Mouse (Mus musculus): ENCODE results near the gene Msi2.

Msi2 gene

DNA sequence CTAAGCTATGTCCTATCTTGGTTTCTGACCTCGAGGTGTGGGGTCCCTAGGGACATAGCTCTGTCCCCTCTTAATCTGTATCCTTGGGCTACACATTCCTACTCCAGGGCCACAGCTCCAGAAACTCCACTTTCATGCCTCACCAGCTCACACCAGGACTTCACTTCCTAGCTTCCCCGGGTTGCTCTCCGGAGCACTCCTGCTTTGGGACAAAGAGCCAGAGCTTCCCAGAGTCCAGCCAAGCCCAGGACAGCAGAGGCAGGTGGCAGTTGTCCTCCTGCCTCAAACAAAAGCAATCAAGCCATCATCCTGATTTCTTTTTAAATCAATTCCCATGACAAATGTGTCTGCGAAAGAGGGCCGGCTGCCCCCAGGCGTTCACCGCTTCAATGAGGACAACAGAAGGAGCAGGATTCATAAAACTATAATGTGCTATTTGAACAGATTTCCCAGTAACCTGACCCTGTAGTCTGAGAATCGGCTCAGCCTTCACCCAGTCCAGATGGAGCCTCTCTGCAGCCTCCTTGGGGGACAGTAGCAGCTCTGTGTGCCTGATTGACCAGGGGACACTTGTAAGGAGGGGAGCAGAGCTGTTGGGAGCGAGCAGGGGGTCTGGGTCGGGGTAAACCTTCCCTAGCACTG lies 409.1 kb downstream of the Msi2 start:
- no peak for DNase-seq (ENCODE audit: low spot score)

DNA sequence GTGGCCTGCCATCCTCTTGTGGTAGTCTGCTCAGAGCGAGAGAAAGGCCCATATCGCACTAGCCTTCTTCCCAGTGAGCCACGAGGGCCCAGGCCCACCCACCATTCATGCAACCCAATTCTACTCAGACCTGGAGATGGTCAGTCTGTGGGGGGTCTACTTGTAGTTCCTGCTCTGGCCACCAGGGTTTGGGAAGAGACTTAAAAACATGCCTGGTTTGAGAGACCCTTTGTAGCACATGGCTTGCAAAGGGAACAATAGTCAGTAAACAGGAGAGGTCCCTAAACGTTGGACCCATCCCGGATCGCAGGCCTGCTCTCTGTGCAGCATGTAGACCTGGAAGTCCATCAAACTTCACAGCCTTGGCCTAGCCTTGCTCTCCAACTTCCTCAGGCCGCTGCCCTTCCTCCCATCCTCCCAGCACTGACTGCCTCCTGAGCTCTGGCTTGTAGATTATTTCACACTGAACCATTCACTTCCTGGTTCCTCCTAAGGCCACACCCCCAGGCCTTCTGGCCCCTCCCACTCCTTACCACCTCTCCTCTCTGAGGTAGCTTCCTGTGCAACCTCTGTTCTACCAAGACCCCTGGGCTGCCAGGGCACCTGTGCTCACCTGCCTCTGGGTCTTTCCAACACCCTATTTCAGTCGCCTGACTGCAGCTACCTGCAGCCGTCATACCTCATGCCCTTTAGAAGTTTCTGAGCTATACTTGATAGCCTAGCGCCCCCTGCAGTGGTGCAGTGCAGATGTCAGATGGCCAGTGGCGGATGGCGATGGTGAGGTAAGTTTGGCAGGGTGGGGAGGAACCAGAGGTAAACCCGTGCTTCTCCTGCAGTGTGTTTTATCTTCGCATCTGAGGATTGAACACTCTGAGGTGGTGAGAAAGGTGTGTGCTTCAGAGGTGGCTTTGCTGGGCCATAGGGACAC lies 410.4 kb downstream of the Msi2 start:
- DNase-seq (ENCODE audit: low spot score): no peak

DNA sequence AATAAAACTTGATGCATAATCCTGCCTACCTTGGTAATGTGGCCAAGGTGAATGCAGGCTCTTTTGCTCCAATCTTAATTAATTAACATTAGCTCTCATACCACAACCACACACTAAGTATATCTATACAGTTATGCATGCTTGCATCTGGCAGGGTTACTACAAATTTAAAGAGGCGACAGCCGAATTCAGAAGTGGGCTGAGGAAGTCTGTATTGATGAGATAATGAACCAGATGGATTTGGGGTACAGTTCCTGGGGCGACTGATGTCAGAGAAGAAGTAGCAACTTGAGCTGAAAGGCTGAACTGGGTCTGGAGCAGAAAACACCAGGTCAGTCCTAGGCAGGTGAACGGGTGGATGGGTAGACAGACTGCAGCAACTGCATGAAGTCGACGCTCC lies 412.6 kb downstream of the Msi2 start:
- no peak for DNase-seq (ENCODE audit: low spot score)

DNA sequence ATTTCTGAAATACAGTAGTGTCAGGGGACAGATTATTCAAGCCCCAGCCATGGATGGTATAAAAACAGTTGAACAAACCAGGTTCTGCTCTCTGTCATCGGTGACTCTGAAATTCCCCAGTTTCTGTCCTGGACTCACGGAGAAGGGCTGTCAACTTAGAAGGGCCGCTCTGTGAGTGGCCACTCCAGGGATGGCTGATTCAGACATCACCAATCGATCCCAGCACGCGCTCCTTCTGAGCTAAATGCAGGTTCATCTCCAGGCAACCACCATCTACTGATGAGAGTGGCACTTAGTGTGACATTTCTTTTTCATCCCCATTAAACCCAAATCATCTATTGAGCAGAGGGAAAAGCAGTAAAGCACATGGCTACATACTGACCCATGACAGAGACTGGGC lies 416.7 kb downstream of the Msi2 start:
- DNase-seq (ENCODE audit: low spot score): no peak

DNA sequence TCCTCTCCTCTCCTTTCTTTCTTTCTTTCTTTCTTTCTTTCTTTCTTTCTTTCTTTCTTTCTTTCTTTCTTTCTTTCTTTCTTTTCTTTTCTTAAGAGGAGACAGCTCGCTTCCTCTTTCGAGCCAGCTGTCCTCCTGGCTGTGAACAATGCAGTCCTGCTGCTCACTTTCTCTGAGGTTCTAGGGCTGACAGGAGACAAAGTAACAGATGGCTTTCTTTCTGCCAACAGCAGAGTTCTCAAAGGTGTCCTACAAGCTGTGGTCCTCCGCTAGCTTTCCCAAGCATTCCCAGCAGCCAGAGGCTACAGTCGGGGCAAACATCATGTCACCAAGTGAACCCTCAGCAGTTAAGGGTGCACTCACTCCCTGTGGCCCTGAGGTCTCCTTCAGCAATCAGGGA lies 419.0 kb downstream of the Msi2 start:
- no peak for DNase-seq (ENCODE audit: low spot score)

DNA sequence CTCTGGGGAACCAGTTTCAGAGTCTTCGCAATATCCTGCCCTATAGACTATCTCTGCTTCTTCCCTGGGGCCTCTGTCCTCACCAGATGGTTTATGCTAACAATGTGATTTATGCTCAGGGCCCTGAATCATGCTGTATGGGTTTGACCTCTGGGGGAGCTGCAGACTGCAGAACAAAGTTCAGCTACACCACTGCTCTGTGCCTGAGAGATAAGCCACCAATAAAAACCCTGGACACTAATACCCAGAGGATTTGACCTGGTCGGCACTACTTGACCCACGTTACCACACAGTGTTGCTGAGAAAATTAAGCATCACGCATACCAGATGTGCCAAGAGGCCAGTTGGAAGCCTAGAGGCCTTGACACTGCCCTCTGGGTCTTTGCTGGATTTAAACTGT lies 420.8 kb downstream of the Msi2 start:
- DNase-seq (ENCODE audit: low spot score): no peak

DNA sequence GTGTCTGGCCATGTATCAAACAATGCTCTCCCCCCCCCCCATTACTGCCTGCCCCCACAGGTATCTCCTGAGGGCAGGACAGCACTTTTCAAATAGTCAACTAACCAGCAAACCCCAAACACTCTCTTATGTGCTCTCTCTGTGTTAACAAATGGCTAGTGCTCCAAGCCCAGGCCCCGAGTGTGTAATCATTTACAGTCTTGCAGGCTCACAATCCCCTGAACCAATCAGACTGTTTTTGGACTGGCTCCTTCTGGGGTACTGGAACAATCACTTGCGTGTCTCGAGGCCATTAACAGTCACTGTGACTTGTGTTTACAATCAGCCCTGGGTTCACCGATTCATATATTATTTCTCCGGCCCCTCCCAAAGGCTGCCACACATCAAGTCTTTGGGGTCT lies 423.0 kb downstream of the Msi2 start:
- DNase-seq (ENCODE audit: low spot score): no peak

DNA sequence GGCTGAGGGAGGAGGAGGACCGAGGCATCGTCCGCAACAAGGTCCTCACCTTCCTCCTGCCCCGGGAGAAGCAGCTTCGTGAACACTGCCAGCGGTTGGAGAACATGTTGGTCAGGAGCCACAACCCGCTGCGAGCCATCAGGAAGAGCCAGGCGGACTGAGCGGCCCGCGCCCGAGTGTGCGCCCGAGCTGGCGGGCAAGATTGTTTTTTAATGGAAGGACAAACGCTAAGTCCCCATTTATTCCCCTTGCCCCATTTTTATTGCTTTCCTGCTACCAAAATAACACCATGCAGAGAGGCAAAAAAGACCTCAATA lies 424.0 kb downstream of the Msi2 start:
- DNase-seq (ENCODE audit: low spot score): no peak

DNA sequence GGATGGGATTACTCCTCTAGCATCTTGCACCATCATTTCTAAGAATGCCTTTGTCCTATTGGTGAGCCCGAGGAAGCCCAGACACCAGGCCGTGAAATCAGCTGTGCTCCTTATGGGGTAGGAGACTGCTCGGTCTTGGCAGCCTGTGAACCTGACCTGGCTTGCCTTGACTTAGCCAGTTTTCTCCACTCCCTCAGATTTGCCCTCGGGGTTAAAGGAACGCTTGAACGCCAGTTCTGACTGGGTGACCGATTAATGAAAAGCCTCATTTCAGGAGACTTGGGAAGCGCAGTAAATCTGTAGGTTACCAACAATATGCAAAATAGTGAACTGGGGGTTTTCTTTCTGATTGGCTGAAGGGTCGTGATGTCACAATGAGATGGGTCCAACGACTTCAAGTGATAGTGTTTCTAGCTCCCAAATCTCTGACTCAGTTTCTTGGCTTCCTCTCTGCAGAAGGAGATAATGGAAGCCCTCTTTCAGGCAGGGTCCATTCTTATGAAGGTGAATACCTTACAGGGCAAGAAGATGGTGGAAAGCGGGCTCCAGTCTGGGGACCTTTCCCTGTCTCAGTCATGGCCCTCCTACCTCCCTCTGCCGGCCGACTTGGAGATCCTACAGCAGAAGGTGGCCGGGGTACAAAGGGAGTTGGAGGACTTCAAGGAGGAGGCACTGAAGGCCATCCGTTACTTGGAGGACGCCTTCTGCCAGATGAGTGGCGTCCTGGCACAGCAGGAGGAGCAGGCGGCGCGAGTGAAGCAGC lies 424.5 kb downstream of the Msi2 start, which contains the start of gene Ccdc182:
TSS of gene Ccdc182 (plus strand) at position 428 of the 763 bp plus-strand sequence.
- DNase-seq (ENCODE audit: low spot score): no peak

DNA sequence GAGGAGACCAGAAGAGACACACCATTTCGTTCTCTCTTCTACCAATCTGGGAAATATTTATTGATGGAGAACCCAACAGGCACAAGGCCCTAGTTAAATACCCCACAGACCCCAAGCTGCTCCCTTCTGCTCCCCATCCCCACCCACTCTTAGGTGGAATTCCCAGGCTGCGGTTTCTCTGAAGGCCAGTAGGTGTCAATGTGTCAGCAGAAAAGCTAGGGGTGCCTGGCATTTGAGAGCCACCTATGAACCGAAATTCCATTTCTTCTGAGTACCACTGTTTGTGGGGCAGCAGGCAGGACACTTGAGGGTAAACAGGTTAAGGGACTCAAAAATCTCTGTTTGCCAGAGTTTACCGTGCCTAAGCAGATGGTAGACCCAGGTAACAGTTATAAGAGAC lies 426.6 kb downstream of the Msi2 start:
- DNase-seq (ENCODE audit: low spot score): no peak

DNA sequence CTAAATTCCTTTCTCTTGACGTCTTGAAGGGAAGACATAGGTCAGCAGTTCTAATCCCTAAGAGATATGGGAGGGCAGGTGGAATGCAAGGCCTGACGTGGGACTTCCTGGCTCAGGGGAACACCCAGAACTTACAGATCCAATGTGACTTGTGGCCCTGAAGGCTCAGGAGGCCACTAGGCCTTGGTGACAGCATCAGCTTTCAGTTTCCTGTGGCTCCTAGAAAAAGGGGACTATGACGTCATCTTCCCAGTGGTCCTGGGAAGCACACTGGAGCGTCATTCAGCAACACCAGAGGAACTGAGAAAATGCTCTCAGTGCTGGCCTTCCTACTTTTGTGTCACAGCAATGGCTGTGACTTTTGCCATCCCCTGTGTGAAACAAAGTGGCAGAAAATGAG lies 427.1 kb downstream of the Msi2 start:
- DNase-seq (ENCODE audit: low spot score): no peak

All from ovary, postnatal 10 days (tissue).